Mouse (Mus musculus) cerebellum, postnatal 25 days (tissue): ENCODE results near the gene Gm4763.
"Not testable (repeated sequence)": the region's sequence is repeated elsewhere in the genome, so short reads cannot be mapped to it uniquely, and the experiment has no call there.

ENCODE experiments used
- DNase-seq, 2 experiments: peaks; one replicate each; pipeline ENCODE4 v3.0.0; 2021; ENCODE audit warnings: mixed read lengths in 2 of 2

Gene Gm4763

GRCm38 (mm10) chr7:24726808-24727207 is at the start of gene Gm4763:
Gene Gm4763, minus strand, starts transcription at chr7:24726908.
- DNase-seq, result not testable (repeated sequence)

GRCm38 (mm10) chr7:24776145-24776544 is 49.4 kb upstream of the Gm4763 start:
- DNase-seq, result no peak

GRCm38 (mm10) chr7:24773942-24774535 is 47.3 kb upstream of the Gm4763 start:
- no peak for DNase-seq

- no peak for DNase-seq
Observed at GRCm38 (mm10) chr7:24771361-24771760, 44.7 kb upstream of the Gm4763 start.

- DNase-seq, result no peak
Observed at GRCm38 (mm10) chr7:24762574-24762973, 35.9 kb upstream of the Gm4763 start.

GRCm38 (mm10) chr7:24761161-24761560 is 34.5 kb upstream of the Gm4763 start:
- DNase-seq, result no peak

- no peak for DNase-seq
Observed at GRCm38 (mm10) chr7:24760211-24760610, 33.5 kb upstream of the Gm4763 start, which contains the start of gene Cd177. Gene Cd177, minus strand, starts transcription at chr7:24760311.

GRCm38 (mm10) chr7:24758520-24758919 is 31.8 kb upstream of the Gm4763 start:
- DNase-seq, result no peak

- DNase-seq, result no peak
Observed at GRCm38 (mm10) chr7:24753476-24753875, 26.8 kb upstream of the Gm4763 start.

- no peak for DNase-seq
Observed at GRCm38 (mm10) chr7:24751610-24752009, 24.9 kb upstream of the Gm4763 start.

- no peak for DNase-seq
Observed at GRCm38 (mm10) chr7:24750695-24751094, 24.0 kb upstream of the Gm4763 start.

GRCm38 (mm10) chr7:24735970-24736670 is 9.4 kb upstream of the Gm4763 start:
- peak in 1 of 2 experiments; percentile 28 for DNase-seq

GRCm38 (mm10) chr7:24715039-24715438 is 11.7 kb downstream of the Gm4763 start:
- DNase-seq, result no peak

- no peak for DNase-seq
Observed at GRCm38 (mm10) chr7:24708832-24709292, 17.8 kb downstream of the Gm4763 start, which contains the start of gene BC049730. Gene BC049730, plus strand, starts transcription at chr7:24709242.

GRCm38 (mm10) chr7:24702841-24703240 is 23.9 kb downstream of the Gm4763 start:
- not testable (repeated sequence) for DNase-seq

- DNase-seq, result not testable (repeated sequence)
Observed at GRCm38 (mm10) chr7:24697891-24698290, 28.8 kb downstream of the Gm4763 start.

- not testable (repeated sequence) for DNase-seq
Observed at GRCm38 (mm10) chr7:24692693-24693092, 34.0 kb downstream of the Gm4763 start.

GRCm38 (mm10) chr7:24687519-24687918 is 39.2 kb downstream of the Gm4763 start:
- DNase-seq, result not testable (repeated sequence)

- not testable (repeated sequence) for DNase-seq
Observed at GRCm38 (mm10) chr7:24684121-24684520, 42.6 kb downstream of the Gm4763 start.

- no peak for DNase-seq
Observed at GRCm38 (mm10) chr7:24676575-24676974, 50.1 kb downstream of the Gm4763 start, which contains the start of gene Tex101. Gene Tex101, minus strand, starts transcription at chr7:24676675.

- DNase-seq, result no peak
Observed at GRCm38 (mm10) chr7:24671944-24672439, 54.7 kb downstream of the Gm4763 start.
